Mouse (Mus musculus) neutrophil, adult 5-6 weeks (primary cell): Measurements from ENCODE around the gene Slc29a1. TPM values are rescaled to one million over a fixed set of nuclear protein-coding genes. Genes with fewer than 3 reads are reported as not detected.

ENCODE experiments used
- ATAC-seq: fragments of 151-379, 151-347 bp; 2 replicates; pipeline ENCODE4 v1.8.0; 2017; ENCODE audit warnings: mild to moderate bottlenecking, moderate TSS enrichment; ENCODE audit not compliant: insufficient number of reproducible peaks, poor library complexity, low FRiP score, severe bottlenecking; ENCODE audit errors: extremely low read depth
- total RNA-seq: library from RNA; stranded (forward); fragments of 200-1000 nt; gene quantifications from 2 replicates; pipeline ENCODE4 v1.2.3, GENCODE M21; 2017

The Slc29a1 gene
- total RNA-seq, 1 experiment from 2014 or later = 5.9 TPM

DNA sequence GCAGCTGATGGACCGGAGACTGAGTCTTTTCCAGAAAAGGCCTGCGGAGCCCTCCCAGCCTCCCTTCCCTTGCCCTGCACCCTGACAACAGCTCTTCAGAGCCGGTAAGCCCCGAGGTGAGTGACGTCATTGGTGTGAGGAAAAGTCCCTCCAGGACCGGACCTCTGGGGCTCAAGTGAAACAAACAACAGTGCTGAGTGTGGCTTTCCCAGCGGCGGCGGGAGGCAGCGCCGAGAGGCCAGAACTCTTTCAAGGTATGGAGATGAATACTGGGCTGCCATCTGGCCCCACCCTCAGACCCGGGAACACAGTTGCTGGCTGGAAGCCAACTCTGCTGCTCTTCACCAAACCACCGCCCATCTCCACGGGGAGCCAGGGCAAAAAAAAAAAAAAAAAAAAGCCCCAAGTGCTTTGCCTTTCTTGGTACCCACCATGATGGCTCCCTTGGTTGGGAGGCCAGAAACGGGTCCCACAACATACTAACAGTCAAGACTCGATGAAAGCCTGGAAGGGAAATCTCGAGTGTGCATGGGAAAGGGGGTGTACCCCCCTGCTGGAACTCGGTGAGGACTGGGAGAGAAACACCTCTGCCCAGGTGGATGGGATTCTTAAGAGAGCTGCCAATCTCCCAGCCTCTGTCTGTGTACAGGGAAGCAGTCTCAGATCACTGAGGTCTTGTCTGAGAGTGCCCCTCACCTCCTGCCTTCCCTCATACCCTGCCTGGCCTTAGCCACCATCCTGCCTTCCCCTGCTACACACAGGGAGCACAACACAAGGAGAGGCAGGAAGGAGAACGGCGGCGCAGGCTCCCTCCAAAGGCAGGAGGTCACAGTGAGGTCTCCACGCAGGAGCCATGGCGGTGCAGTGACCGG, 55.2 kb downstream of the Slc29a1 start:
- no peak for ATAC-seq

GRCm38 (mm10) chr17:45543115-45543514, 56.3 kb downstream of the Slc29a1 start:
- ATAC-seq = no peak

- no peak for ATAC-seq
Observed at GRCm38 (mm10) chr17:45542705-45543104, 56.7 kb downstream of the Slc29a1 start.

GRCm38 (mm10) chr17:45542129-45542528, 57.3 kb downstream of the Slc29a1 start:
- no peak for ATAC-seq

GRCm38 (mm10) chr17:45539664-45540063, 59.7 kb downstream of the Slc29a1 start:
- ATAC-seq = no peak

GRCm38 (mm10) chr17:45538394-45538793, 61.0 kb downstream of the Slc29a1 start:
- ATAC-seq = no peak

DNA sequence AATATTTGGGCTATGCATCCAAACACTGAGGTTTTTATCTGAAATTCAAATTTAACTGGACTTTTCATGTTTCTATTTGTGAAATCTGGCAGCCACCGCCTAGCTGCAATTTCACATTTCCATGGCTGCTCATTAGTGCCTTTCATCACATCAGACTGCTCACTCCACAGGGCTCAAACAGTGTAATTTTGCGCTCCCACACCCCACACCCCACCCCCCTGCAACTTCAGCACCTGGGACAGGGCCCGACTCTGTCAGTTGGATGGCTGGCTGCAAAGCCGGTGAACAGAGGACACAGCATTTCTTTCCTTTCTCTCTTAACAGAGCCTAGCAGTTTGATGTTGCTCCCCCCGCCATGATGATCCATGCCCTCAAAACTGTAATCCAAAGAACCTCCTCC, 63.1 kb downstream of the Slc29a1 start:
- no peak for ATAC-seq

Other genes starting within 250 kb of the Slc29a1 start
- gene Cdc5l, start 165.9 kb downstream of the Slc29a1 start, total RNA-seq = 119 and 125 TPM in 2 replicates
- gene Spats1, start 124.2 kb downstream of the Slc29a1 start, total RNA-seq = not detected in 2 replicates
- 6.9 and 7.8 TPM in 2 replicates for gene Aars2, start 92.8 kb downstream of the Slc29a1 start, total RNA-seq
- not detected in 2 replicates for gene Tcte1, start 76.2 kb downstream of the Slc29a1 start, total RNA-seq
- gene Tmem151b, start 49.9 kb downstream of the Slc29a1 start, total RNA-seq = 0.12 and 0.23 TPM in 2 replicates
- gene Nfkbie, start 43.9 kb downstream of the Slc29a1 start, total RNA-seq = 51.4 and 59.9 TPM in 2 replicates
- 17.7 and 24.6 TPM in 2 replicates for gene Slc35b2, start 35.7 kb downstream of the Slc29a1 start, total RNA-seq
- 535 and 559 TPM in 2 replicates for gene Hsp90ab1, start 26.3 kb downstream of the Slc29a1 start, total RNA-seq
- not detected in 2 replicates for gene Mymx, start 2.5 kb upstream of the Slc29a1 start, total RNA-seq
- 1.1 and 1.5 TPM in 2 replicates for gene Capn11, start 59.7 kb upstream of the Slc29a1 start, total RNA-seq
- 6.4 and 11.4 TPM in 2 replicates for gene Mrpl14, start 86.7 kb upstream of the Slc29a1 start, total RNA-seq
- 21.2 and 22.0 TPM in 2 replicates for gene Tmem63b, start 87.3 kb upstream of the Slc29a1 start, total RNA-seq
- not detected in 2 replicates for gene 1600014C23Rik, start 134.2 kb upstream of the Slc29a1 start, total RNA-seq